Mouse (Mus musculus) olfactory bulb, adult 2 months (tissue): ENCODE data around the gene Tnp2.

Experiments used
- CTCF ChIP-seq: fragments of 200-500 bp; IDR thresholded peaks from 2 replicates; pipeline ENCODE4 v1.5.1; 2012; ENCODE audit warnings: low read depth, mild to moderate bottlenecking, low read length, moderate library complexity; ENCODE audit not compliant: insufficient read depth
- POLR2A ChIP-seq: fragments of 200-500 bp; IDR thresholded peaks from 2 replicates; pipeline ENCODE4 v1.6.1; 2012; ENCODE audit warnings: mild to moderate bottlenecking, low read depth, low read length, moderate library complexity; ENCODE audit not compliant: insufficient read depth

- TF ChIP-seq CTCF (peak; percentile 73), POLR2A (no peak)
Observed at GRCm38 (mm10) chr16:10786288-10786687, 2.2 kb downstream of the Tnp2 start.
